Mouse (Mus musculus) forebrain, embryonic 11.5 days (tissue): ENCODE data around the gene Ltbp2. TPM values are rescaled to one million over a fixed set of nuclear protein-coding genes. Genes with fewer than 3 reads are reported as not detected.

Experiments used
- ATAC-seq: fragments of 200-750 bp; cut with Nextera tagmentation; replicated peaks from 2 replicates; pipeline ENCODE4 v1.8.0; 2017; ENCODE audit warnings: moderate TSS enrichment; ENCODE audit not compliant: low FRiP score
- DNase-seq: peaks from one replicate; pipeline ENCODE4 v3.0.0-alpha.2; 2017; ENCODE audit warnings: low spot score
- H3K27ac ChIP-seq: fragments of 300-500 bp; sonication (generic); 2 replicates; pipeline ENCODE4 v1.5.1; 2014; ENCODE audit warnings: low read depth, low read length
- H3K27me3 ChIP-seq: fragments of 300-500 bp; sonication (generic); 2 replicates; pipeline ENCODE4 v1.6.1; 2014; ENCODE audit warnings: mild to moderate bottlenecking, low read length, mixed read lengths; ENCODE audit not compliant: control insufficient read depth, insufficient read depth
- H3K36me3 ChIP-seq: fragments of 300-500 bp; sonication (generic); 2 replicates; pipeline ENCODE4 v1.6.1; 2014; ENCODE audit warnings: mild to moderate bottlenecking, low read length, moderate library complexity, mixed read lengths; ENCODE audit not compliant: control insufficient read depth, insufficient read depth
- H3K4me1 ChIP-seq: fragments of 300-500 bp; sonication (generic); replicated peaks from 2 replicates; pipeline ENCODE4 v1.6.1; 2014; ENCODE audit warnings: low read length, mixed read lengths; ENCODE audit not compliant: control insufficient read depth, insufficient read depth
- H3K4me2 ChIP-seq: fragments of 300-500 bp; sonication (generic); 2 replicates; pipeline ENCODE4 v1.6.1; 2014; ENCODE audit warnings: low read depth, mild to moderate bottlenecking, low read length, moderate library complexity, mixed read lengths; ENCODE audit not compliant: severe bottlenecking
- H3K4me3 ChIP-seq: fragments of 300-500 bp; sonication (generic); 2 replicates; pipeline ENCODE4 v1.5.1; 2014; ENCODE audit warnings: low read depth, low read length
- H3K9ac ChIP-seq: fragments of 300-500 bp; sonication (generic); 2 replicates; pipeline ENCODE4 v1.6.1; 2014; ENCODE audit warnings: low read length
- H3K9me3 ChIP-seq: fragments of 300-500 bp; sonication (generic); 2 replicates; pipeline ENCODE4 v1.6.1; 2016; ENCODE audit warnings: low read length, mixed read lengths; ENCODE audit not compliant: control insufficient read depth
- whole genome bisulfite sequencing: fragments of 180-500 bp; shearing (Covaris S2); extraction: QIAGEN DNeasy Blood & Tissue Kit; methylation state at CpG from one replicate; pipeline ENCODE4 v1.1.7; 2014; 5-methylcytosine and 5-hydroxymethylcytosine counted together
- polyA plus RNA-seq: library from polyadenylated mRNA; unstranded; fragments of >200 nt; fragmentation: Nextera tagmentation; extraction: Ambion mirVana; gene quantifications from 2 replicates; pipeline ENCODE4 v1.2.1, GENCODE M21; 2014

Ltbp2 gene
- polyA plus RNA-seq, 1 experiment from 2014 or later, result not detected

DNA sequence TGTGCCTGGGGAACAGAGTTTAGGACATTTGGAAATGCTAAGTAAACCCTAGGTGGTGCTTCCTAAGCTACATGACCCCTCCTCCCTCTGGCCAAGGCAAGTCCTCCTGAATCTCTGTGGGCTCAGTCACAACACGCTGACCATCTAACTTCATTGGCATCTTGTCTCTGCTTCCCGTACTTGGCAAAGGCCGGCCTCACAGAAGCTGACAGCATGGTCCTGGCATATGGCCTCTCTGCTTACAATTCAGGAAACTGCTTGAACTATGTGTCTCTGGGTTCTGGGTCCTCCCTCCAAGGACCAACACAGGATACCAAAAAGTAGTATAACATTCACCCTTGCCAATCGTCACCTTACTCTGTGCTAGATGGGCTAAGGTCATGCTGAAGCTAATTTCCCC is 33.7 kb upstream of the Ltbp2 start:
- WGBS, result 95% methylated on average over 4 of the region's 4 CpGs
- DNase-seq, result no peak
- ATAC-seq, result no peak
- Histone ChIP-seq H3K9me3 (no peaks in the 10 kb centered on the region), H3K4me1 (no peaks in the 10 kb centered on the region), H3K27ac (no peak overlapping the region), H3K4me2 (no peak overlapping the region), H3K27me3 (no peaks in the 10 kb centered on the region), H3K36me3 (no peaks in the 10 kb centered on the region), H3K9ac (no peak overlapping the region), H3K4me3 (no peak overlapping the region)

GRCm38 (mm10) chr12:84907627-84908480 is 31.5 kb upstream of the Ltbp2 start:
- Histone ChIP-seq H3K9ac (no peak overlapping the region), H3K27me3 (no peaks in the 10 kb centered on the region), H3K36me3 (no peaks in the 10 kb centered on the region), H3K4me3 (no peak overlapping the region), H3K4me2 (no peak overlapping the region), H3K9me3 (no peaks in the 10 kb centered on the region), H3K4me1 (no peaks in the 10 kb centered on the region), H3K27ac (no peak overlapping the region)
- WGBS, result 75% methylated on average over 10 of the region's 10 CpGs
- DNase-seq (no peak), ATAC-seq (no peak)

DNA sequence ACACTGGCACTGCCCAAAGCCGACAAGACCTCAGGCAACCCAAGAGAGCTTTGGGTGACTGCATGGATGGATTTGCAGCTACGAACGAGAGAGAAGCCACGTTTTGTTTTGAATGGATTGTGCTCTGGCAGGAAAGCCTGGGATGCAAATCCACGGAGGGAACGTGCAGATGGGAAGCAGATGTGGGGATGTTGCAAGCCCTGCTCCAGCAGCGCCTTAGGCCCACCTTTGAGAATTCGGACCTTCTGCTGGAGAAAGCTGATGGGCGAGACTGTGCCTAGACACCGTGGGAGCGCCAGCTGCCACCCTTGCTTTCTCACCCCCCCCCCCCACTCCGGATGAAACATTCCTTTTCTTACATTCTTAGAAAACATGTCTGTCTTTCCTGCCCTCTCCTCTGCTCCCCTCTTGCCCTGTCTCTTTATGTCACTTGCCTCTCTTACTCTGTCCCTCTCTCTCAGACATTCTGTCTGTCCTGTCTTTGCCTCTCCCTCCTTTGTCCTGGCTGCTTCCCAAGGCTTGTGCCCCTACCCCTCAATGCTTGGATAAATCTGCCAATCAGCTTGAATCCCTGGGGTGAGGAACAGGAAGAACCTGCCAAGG is 30.8 kb upstream of the Ltbp2 start:
- WGBS, result 75% methylated on average over 12 of the region's 12 CpGs
- H3K36me3 ChIP-seq, result no peaks in the 10 kb centered on the region
- no peaks in the 10 kb centered on the region for H3K27me3 ChIP-seq
- H3K4me1 ChIP-seq, result no peaks in the 10 kb centered on the region
- H3K4me3 ChIP-seq, result no peak overlapping the region
- H3K4me2 ChIP-seq, result no peak overlapping the region
- DNase-seq (no peak), ATAC-seq (no peak)
- no peaks in the 10 kb centered on the region for H3K9me3 ChIP-seq
- no peak overlapping the region for H3K9ac ChIP-seq
- H3K27ac ChIP-seq, result no peak overlapping the region

- DNase-seq (no peak), ATAC-seq (no peak)
- Histone ChIP-seq H3K4me2 (no peak overlapping the region), H3K4me3 (no peak overlapping the region), H3K36me3 (no peaks in the 10 kb centered on the region), H3K9ac (no peak overlapping the region), H3K27ac (no peak overlapping the region), H3K9me3 (no peaks in the 10 kb centered on the region), H3K4me1 (no peaks in the 10 kb centered on the region), H3K27me3 (no peaks in the 10 kb centered on the region)
- WGBS, result 80% methylated on average over 7 of the region's 7 CpGs
These were observed 28.1 kb upstream of the Ltbp2 start for GRCm38 (mm10) chr12:84904399-84904798.

DNA sequence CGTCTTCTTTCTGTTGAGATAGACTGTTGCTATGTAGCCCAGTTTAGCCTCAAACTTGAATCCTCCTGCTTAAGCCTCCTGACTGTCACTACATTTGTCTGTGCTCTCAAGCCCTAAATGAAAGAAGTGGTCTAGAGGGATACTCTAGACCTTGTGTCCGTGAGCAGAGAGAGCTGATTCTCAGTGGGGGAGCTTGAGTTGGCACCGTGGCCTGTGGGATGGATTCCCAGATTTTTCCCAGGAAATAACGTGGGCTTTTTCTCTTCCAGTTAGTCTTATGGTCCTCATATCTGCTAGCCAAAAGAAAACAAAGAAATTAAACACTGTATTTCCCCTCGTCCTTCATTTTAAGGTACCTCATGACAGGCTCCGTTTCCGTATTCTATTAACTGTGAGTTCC is 24.0 kb upstream of the Ltbp2 start:
- Histone ChIP-seq H3K4me2 (no peak overlapping the region), H3K4me1 (no peaks in the 10 kb centered on the region), H3K4me3 (no peak overlapping the region), H3K9me3 (no peaks in the 10 kb centered on the region), H3K36me3 (no peaks in the 10 kb centered on the region), H3K9ac (no peak overlapping the region), H3K27me3 (no peaks in the 10 kb centered on the region), H3K27ac (no peak overlapping the region)
- DNase-seq (no peak), ATAC-seq (no peak)
- WGBS, result 85% methylated on average over 7 of the region's 7 CpGs

DNA sequence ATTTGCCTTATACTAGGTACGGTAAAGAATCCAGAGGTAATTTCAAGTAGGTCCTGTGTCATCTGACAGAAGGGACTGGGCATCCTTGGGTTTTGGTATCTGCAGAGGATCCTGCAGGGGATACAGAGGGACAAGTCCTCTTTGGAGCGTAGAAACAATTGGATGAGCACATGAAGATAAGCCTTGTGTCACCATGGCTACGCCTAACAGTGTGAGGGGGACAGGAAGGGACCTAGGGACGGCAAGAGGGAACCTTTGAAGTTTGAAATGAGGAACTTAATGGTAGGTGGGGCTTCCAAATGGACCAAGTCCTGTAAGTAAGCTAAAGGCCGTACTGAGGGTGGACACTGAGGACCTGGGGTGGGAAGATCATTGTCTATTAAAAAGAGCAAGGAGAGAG is 21.0 kb upstream of the Ltbp2 start:
- ATAC-seq (no peak), DNase-seq (no peak)
- Histone ChIP-seq H3K27ac (no peak overlapping the region), H3K27me3 (no peaks in the 10 kb centered on the region), H3K9me3 (no peaks in the 10 kb centered on the region), H3K9ac (no peak overlapping the region), H3K4me3 (no peak overlapping the region), H3K4me2 (no peak overlapping the region), H3K36me3 (no peaks in the 10 kb centered on the region), H3K4me1 (no peaks in the 10 kb centered on the region)
- 83% methylated on average over 5 of the region's 5 CpGs for WGBS

- DNase-seq, result no peak
- Histone ChIP-seq H3K4me2 (no peak overlapping the region), H3K27ac (no peak overlapping the region), H3K4me3 (no peak overlapping the region), H3K36me3 (no peaks in the 10 kb centered on the region), H3K9me3 (no peaks in the 10 kb centered on the region), H3K27me3 (no peaks in the 10 kb centered on the region), H3K4me1 (no peaks in the 10 kb centered on the region), H3K9ac (no peak overlapping the region)
- WGBS, result 87% methylated on average over 6 of the region's 6 CpGs
- no peak for ATAC-seq
These were observed 19.9 kb upstream of the Ltbp2 start for GRCm38 (mm10) chr12:84896235-84896634.

GRCm38 (mm10) chr12:84893648-84894628 is 17.6 kb upstream of the Ltbp2 start:
- H3K27ac ChIP-seq, result no peak overlapping the region
- no peak overlapping the region for H3K4me2 ChIP-seq
- no peaks in the 10 kb centered on the region for H3K9me3 ChIP-seq
- H3K4me1 ChIP-seq, result no peaks in the 10 kb centered on the region
- WGBS, result 78% methylated on average over 9 of the region's 9 CpGs
- ATAC-seq, result no peak
- no peaks in the 10 kb centered on the region for H3K36me3 ChIP-seq
- DNase-seq, result no peak
- H3K27me3 ChIP-seq, result no peaks in the 10 kb centered on the region
- H3K4me3 ChIP-seq, result no peak overlapping the region
- H3K9ac ChIP-seq, result no peak overlapping the region
